Mouse (Mus musculus) lung, adult 2 months (tissue): ENCODE measurements around the gene Reg4. TPM values are rescaled to one million over a fixed set of nuclear protein-coding genes. Genes with fewer than 3 reads are reported as not detected.

Experiments
- DNase-seq: peaks from one replicate; pipeline ENCODE4 v3.0.0; 2022
- H3K4me1 ChIP-seq: fragments of 200-500 bp; 2 replicates; pipeline ENCODE4 v1.6.1; 2011; ENCODE audit warnings: low read length; ENCODE audit not compliant: control insufficient read depth, insufficient read depth
- H3K4me3 ChIP-seq: fragments of 200-500 bp; replicated peaks from 2 replicates; pipeline ENCODE3; 2011; ENCODE audit warnings: low read depth, mild to moderate bottlenecking, control low read depth, low read length; ENCODE audit errors: extremely low read depth
- CTCF ChIP-seq: fragments of 200-500 bp; IDR thresholded peaks from 2 replicates; pipeline ENCODE4 v1.5.1; 2011; ENCODE audit warnings: mild to moderate bottlenecking, low read length, control low read depth; ENCODE audit not compliant: insufficient read depth
- POLR2A ChIP-seq: fragments of 200-500 bp; IDR thresholded peaks from 2 replicates; pipeline ENCODE4 v1.6.1; 2011; ENCODE audit warnings: low read depth, mild to moderate bottlenecking, control low read depth, low read length, borderline replicate concordance; ENCODE audit errors: extremely low read depth
- WGBS: fragments of 180-500 bp; shearing (Covaris S2); methylation state at CpG from one replicate; pipeline ENCODE4 v1.1.7; 2018; 5-methylcytosine and 5-hydroxymethylcytosine counted together
- polyA plus RNA-seq: library from polyadenylated mRNA; depleted of rRNA; stranded (reverse); fragments of >200 nt; gene quantifications from 2 replicates; pipeline ENCODE4 v1.2.3, GENCODE M21; 2012

The Reg4 gene
- polyA plus RNA-seq, 1 experiment, result not detected

DNA sequence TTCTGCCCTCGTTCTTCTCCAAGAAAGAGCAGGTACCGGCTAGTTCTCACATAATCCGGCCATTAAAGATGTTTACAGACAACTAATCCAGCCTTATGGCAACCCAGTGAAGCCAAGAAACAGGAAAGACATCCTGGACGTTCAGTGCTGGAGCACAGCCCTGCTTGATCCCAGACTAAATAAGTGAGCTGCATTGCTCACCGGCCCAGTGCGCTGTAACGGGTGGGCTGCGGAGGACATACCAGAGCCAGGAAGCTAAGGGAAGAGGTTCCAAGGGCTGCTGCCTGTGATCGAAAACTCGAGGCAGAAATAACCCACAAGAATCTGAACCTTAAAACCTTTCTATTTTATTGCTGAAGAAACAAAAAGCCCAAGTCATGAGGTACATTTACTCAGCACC, 11.1 kb upstream of the Reg4 start:
- WGBS, result 58% methylated on average over 10 of the region's 10 CpGs
- DNase-seq, result no peak
- H3K4me1 ChIP-seq, result no peaks in the 10 kb centered on the region
- H3K4me3 ChIP-seq, result no peak overlapping the region
- TF ChIP-seq CTCF (no peak), POLR2A (no peak)

- H3K4me3 ChIP-seq, result no peak overlapping the region
- DNase-seq, result no peak
- no peaks in the 10 kb centered on the region for H3K4me1 ChIP-seq
- 65% methylated on average over 7 of the region's 7 CpGs for WGBS
- TF ChIP-seq CTCF (no peak), POLR2A (no peak)
These were observed 10.5 kb upstream of the Reg4 start for GRCm38 (mm10) chr3:98211301-98212081.

GRCm38 (mm10) chr3:98216296-98216695, 5.7 kb upstream of the Reg4 start:
- no peak overlapping the region for H3K4me3 ChIP-seq
- TF ChIP-seq POLR2A (no peak), CTCF (no peak)
- 75% methylated on average over 3 of the region's 3 CpGs for WGBS
- no peak for DNase-seq
- no peaks in the 10 kb centered on the region for H3K4me1 ChIP-seq

DNA sequence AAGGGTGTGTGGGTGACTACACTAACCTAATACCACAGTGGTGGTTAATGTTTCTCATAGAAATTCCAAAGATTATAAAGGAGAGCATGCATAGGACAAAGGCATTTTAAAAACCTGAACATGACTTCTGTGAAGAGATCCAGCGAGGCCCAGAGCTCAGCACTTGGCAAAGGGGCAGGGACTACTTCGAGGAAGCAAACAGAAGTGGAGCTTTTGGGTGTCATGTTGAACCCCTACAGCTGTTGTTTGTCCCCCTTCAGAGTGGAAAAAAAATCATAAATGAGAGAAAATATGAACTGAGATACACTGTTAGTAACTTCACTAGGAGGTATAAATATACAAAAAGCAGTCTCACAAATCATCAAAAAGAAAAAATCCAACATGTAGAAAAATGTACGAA, 1.3 kb downstream of the Reg4 start:
- Histone ChIP-seq H3K4me1 (no peaks in the 10 kb centered on the region), H3K4me3 (no peak overlapping the region)
- TF ChIP-seq POLR2A (no peak), CTCF (no peak)
- 67% methylated on average over 3 of the region's 3 CpGs for WGBS
- no peak for DNase-seq

DNA sequence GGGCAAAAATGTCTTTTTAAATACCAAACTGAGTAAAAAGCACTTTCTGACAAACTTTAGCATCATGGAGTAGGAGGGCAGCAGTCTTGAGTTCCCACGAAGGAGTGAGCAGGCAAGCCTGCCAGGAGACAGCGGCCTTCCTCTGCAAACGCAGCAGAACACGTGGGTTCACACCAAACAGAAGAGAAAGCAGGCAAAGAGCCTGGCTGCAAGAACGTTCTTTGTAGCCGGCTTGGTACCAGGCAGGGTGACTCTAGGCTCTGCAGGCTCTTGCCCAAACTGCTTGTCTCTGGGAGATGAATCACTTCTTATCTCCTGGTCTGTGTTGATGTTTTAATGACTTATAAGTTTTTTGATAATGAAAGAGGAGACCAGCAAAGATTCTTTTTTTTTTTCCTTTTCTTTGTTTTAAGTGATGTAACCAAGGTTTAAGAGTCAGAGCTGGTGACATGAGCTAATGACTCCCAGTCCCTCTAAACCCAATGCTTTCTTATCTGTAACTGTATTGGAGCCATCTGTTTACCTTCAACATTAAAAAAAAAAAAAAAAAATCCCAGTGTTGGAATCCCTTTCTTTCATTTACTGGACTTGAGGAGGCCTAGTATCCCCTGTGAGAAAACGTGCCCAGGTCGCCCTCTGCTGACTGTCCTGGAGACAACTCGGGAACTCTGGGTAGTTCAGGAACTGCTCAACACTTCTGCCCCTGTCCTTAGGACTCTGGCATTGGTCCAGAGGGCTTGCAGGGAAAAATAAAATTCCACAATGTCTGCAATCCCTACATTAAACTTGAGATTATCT, 2.0 kb downstream of the Reg4 start:
- TF ChIP-seq CTCF, result peak; percentile 72
- TF ChIP-seq POLR2A, result no peak
- 19% methylated on average over 9 of the region's 9 CpGs for WGBS
- DNase-seq, result peak; percentile 38
- Histone ChIP-seq H3K4me1 (no peaks in the 10 kb centered on the region), H3K4me3 (no peak overlapping the region)

DNA sequence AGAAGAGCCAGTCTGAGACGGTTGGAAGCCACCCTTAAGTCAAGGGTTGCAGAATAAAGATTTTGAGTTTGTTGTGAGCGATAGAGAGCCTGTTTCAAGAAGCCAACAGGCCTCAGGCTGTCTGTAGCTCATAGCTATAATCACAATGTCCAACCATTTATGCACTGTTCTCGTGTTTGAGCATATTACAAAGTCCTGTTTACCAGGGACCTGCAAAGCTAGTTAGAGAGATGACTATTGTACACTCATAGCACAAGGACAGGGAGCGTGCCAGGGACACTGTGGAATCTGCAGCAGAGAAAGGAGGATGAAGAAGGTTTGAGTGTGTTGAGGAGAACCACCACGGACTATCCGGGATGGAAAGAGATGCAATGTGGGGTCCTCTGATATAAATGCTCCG, 3.0 kb downstream of the Reg4 start:
- WGBS, result 87% methylated on average over 7 of the region's 7 CpGs
- H3K4me1 ChIP-seq, result no peaks in the 10 kb centered on the region
- no peak for TF ChIP-seq POLR2A
- TF ChIP-seq CTCF, result no peak
- no peak for DNase-seq
- no peak overlapping the region for H3K4me3 ChIP-seq

DNA sequence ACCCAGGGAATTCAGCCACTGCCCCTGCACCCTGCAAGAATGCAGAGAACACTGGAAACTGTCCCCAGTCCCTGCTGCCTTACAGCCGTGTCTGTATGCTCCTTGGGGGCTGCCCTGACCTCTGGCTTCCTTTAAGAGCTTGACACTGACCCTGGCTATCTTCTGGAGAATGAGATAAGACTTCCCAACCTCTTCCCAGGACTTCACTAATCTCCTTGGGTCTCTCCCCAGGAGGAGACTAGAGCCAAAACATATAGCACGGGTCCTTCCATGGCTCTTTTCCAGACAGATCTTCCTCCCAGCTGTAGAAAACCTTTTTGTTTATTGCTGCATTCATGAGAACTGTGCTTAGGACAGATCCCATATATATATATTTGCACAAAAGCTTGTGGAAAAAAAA, 3.8 kb downstream of the Reg4 start:
- Histone ChIP-seq H3K4me3 (no peak overlapping the region), H3K4me1 (no peaks in the 10 kb centered on the region)
- TF ChIP-seq POLR2A, result no peak
- TF ChIP-seq CTCF, result no peak
- WGBS, result 40% methylated on average over 2 of the region's 2 CpGs
- no peak for DNase-seq

DNA sequence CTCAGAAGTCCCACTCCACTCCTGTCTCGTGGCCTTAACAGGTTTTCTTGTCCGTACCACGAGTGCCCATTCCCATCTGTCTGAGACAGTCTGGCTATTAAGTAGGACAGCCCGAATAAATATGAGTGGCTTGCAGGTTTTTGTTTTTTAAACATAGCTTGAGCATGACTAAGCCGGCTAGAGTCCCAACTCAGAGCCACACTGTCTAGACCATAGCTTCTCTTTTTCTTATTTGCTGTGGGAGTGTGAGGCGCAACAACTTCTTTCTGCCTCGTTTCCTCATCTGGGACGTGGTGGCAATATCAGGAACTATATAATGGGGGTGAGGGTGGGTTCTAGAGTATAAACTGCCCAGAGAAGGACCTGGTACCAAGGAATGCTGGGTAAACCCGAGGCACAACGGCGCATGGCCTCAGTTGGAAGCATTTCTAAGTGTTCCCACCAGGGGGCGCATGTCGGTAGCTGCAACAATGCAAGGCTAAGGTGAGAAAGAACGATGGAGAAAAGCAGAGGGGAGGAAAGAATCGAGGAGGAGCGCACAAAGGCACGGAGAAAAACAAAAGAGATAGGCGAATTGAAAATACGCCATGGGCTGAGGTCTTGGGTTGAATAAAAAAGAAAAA, 5.1 kb downstream of the Reg4 start:
- peak; percentile 91 for TF ChIP-seq CTCF
- no peak for TF ChIP-seq POLR2A
- DNase-seq, result peak; percentile 67
- H3K4me1 ChIP-seq, result no peaks in the 10 kb centered on the region
- 25% methylated on average over 19 of the region's 19 CpGs for WGBS
- no peak overlapping the region for H3K4me3 ChIP-seq

DNA sequence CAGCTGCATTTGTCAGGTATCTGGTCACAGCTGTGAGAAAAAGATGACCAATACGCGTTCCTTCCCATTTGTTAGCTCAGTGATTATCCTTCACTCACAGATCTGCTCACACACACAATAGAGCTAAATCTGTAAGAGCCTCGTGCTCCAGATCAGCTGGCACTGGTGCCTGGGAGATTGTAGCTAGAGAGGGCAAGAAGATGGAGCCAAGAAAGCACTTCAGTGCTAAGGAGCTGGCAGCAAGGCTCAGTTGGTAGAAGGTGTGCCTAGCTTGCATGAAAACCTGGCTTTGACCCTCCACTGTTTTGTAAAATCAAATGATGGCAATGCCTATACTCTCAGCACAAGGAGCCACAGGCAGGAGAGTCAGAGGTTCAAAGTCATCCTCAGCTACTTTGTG, 5.8 kb downstream of the Reg4 start:
- Histone ChIP-seq H3K4me1 (no peaks in the 10 kb centered on the region), H3K4me3 (no peak overlapping the region)
- DNase-seq, result peak; percentile 35
- no peak for TF ChIP-seq CTCF
- no peak for TF ChIP-seq POLR2A
- WGBS, result 53% methylated on average over 3 of the region's 3 CpGs
